Mouse (Mus musculus): ENCODE results near the gene Hist1h3a.

DNA sequence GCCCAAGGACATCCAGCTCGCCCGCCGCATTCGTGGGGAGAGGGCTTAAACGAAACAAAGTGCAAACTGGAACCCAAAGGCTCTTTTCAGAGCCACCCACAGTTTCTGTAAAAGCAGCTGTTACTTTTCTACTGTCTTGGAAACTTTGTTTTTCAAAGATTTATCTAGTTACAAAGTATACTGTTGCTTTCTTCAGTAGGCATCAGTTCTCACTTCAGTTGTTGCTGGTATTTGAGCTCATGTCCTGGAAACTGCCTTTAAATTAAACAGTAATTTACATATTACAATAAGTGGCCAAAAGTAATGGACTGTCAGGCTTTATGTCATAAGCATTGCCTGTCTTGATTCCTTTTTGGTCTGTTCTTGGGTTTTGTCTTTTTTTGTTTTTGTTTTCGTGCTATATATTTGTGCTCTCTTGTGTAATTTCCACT is 9.4 kb downstream of the Hist1h3a start:
- TF ChIP-seq TAL1 (IDR thresholded peaks at IDR 0.05; ENCODE audit: low read length) (no peak), GATA1 (IDR thresholded peaks at IDR 0.05; ENCODE audit: low read length) (no peak)

Data from erythroblast, embryonic 14.5 days (primary cell).